10 mouse cellular contexts compared by ENCODE assay signal in the genomic region with DNA sequence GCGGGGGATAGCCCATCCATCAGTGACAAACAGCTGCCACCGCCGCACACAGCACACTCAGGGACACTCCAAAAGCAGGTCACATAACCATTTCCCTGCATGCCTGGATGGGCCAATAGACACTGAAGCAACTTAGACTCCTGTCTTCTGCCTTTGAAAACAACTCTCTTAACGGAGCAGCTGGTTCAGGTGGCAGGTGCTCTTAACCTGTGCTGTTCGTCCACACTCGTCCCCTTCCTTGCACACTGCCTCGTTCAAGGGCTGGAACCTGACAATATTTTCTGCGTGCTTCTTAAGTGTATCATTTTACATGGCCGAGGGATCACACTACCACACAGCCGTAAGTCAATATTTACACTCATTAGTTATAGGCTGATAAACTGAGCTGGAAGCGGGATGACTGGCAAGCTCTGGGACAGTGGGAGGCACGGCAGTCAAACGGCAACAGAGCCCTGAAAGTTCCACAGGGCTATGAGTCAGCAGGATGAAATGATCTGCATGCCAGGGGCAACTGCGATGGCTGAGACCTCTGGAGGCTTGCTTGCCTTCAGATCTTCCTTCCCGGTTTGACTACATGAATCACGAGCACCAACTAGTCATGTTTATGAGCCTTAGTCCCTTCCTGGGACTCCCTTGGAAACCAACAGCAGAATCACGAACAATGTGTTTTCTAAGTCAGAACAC.
DNase-seq lines count a peak whose midpoint lies in the region; ATAC-seq and TF ChIP-seq lines count a peak whose summit lies in the region.
"Had no signal": no experiment of that assay in that cellular context is flagged by ENCODE, and none has a peak within 500 bp of the region (broad histone marks: within the 10 kb centered on the region; RNA-seq: fewer than 3 reads in every experiment).

No protein-coding gene starts in this region.

- no peak for DNase-seq in hindbrain, embryonic 14.5 days (ENCODE audit: low spot score)
- DNase-seq in Patski (ENCODE audit: low read depth, low spot score) = peak; percentile 94
- DNase-seq in gastrocnemius, postnatal 25 days = peak; percentile 45
- peak; percentile 16 for DNase-seq in mesoderm, embryonic 11.5 days (ENCODE audit: low read depth, low spot score)
- DNase-seq in frontal cortex, postnatal 25 days (ENCODE audit: low spot score in 2 of 2) = no peak
- no peak for DNase-seq in midbrain, embryonic 10.5 days (ENCODE audit: low spot score)
- no peak for DNase-seq in testis, postnatal 14 days (ENCODE audit: low spot score)

- CTCF ChIA-PET in Patski (lab: Charles Lee) = interaction anchor here (0.9 to 1.0 kb wide), 2 partner anchors 11 to 16 kb away, joined by 3 read pairs; no protein-coding TSS in a partner anchor

- POLR2A ChIA-PET in Patski (lab: Charles Lee) = interaction anchor here (0.7 to 1.1 kb wide), 2 partner anchors 11 to 198 kb away, joined by 3 read pairs; no protein-coding TSS in a partner anchor

- 71% methylated on average over 17 of the region's 17 CpGs for WGBS in hindbrain, embryonic 12.5 days
- WGBS in hindbrain, embryonic 14.5 days = 70% methylated on average over 17 of the region's 17 CpGs
- 77% methylated on average over 17 of the region's 17 CpGs for WGBS in midbrain, embryonic 10.5 days

- H3K9me3 ChIP-seq in hindbrain, embryonic 12.5 days (replicated peaks) = no peaks in the 10 kb centered on the region
- no peaks in the 10 kb centered on the region for H3K9me3 ChIP-seq in hindbrain, embryonic 14.5 days (ENCODE audit: control insufficient read depth, low read length)
- no peaks in the 10 kb centered on the region for H3K9me3 ChIP-seq in midbrain, embryonic 10.5 days (replicated peaks)
- H3K9me3 ChIP-seq: lung, embryonic 15.5 days; neural tube, embryonic 12.5 days had no signal

- in situ Hi-C loops in Patski (cut with MboI; ENCODE audit: low pct_unique_long_range_greater_than_20kb) = loop anchor here (5.0 to 10.0 kb wide), 3 partner anchors 185 to 323 kb away; no protein-coding TSS in a partner anchor

- no peak overlapping the region for H3K27ac ChIP-seq in hindbrain, embryonic 12.5 days
- no peak overlapping the region for H3K27ac ChIP-seq in hindbrain, embryonic 14.5 days
- H3K27ac ChIP-seq in midbrain, embryonic 10.5 days (replicated peaks) = no peak overlapping the region
- H3K27ac ChIP-seq: lung, embryonic 15.5 days; neural tube, embryonic 12.5 days had no signal

- H3K4me2 ChIP-seq in hindbrain, embryonic 12.5 days (replicated peaks) = no peak overlapping the region
- no peak overlapping the region for H3K4me2 ChIP-seq in hindbrain, embryonic 14.5 days (replicated peaks)
- H3K4me2 ChIP-seq: lung, embryonic 15.5 days; neural tube, embryonic 12.5 days had no signal

- no peak for TF ChIP-seq CTCF in Patski (IDR thresholded peaks at IDR 0.05)

- no peak overlapping the region for H3K4me3 ChIP-seq in hindbrain, embryonic 12.5 days
- no peak overlapping the region for H3K4me3 ChIP-seq in hindbrain, embryonic 14.5 days (replicated peaks; ENCODE audit: low read length)
- no peak overlapping the region for H3K4me3 ChIP-seq in midbrain, embryonic 10.5 days
- H3K4me3 ChIP-seq: lung, embryonic 15.5 days; neural tube, embryonic 12.5 days had no signal

- no peak overlapping the region for H3K9ac ChIP-seq in hindbrain, embryonic 12.5 days
- no peak overlapping the region for H3K9ac ChIP-seq in hindbrain, embryonic 14.5 days
- H3K9ac ChIP-seq: lung, embryonic 15.5 days; neural tube, embryonic 12.5 days had no signal

- no peaks in the 10 kb centered on the region for H3K36me3 ChIP-seq in hindbrain, embryonic 12.5 days
- H3K36me3 ChIP-seq in hindbrain, embryonic 14.5 days (replicated peaks; ENCODE audit: control insufficient read depth, insufficient read depth) = no peaks in the 10 kb centered on the region
- H3K36me3 ChIP-seq in midbrain, embryonic 10.5 days = no peaks in the 10 kb centered on the region
- H3K36me3 ChIP-seq: lung, embryonic 15.5 days; neural tube, embryonic 12.5 days had no signal

- ATAC-seq in hindbrain, embryonic 12.5 days (ENCODE audit: low FRiP score) = peak; percentile 54; the same call in 1 of the 2 replicates
- no peak for ATAC-seq in hindbrain, embryonic 14.5 days (ENCODE audit: low FRiP score)
- ATAC-seq in Patski = peak; percentile 96

- peaks cover 6% of the 10 kb centered on the region for H3K4me1 ChIP-seq in hindbrain, embryonic 12.5 days
- H3K4me1 ChIP-seq in hindbrain, embryonic 14.5 days (replicated peaks; ENCODE audit: control insufficient read depth, insufficient read depth, low read length) = peaks cover 4% of the 10 kb centered on the region; the same call in 1 of the 2 replicates
- H3K4me1 ChIP-seq in midbrain, embryonic 10.5 days = peaks cover 9% of the 10 kb centered on the region; the same call in 1 of the 2 replicates
- H3K4me1 ChIP-seq: lung, embryonic 15.5 days had no signal

- no peaks in the 10 kb centered on the region for H3K27me3 ChIP-seq in hindbrain, embryonic 12.5 days
- no peaks in the 10 kb centered on the region for H3K27me3 ChIP-seq in hindbrain, embryonic 14.5 days (ENCODE audit: control insufficient read depth, insufficient read depth, low read length)
- H3K27me3 ChIP-seq in Patski = no peaks in the 10 kb centered on the region
- H3K27me3 ChIP-seq in midbrain, embryonic 10.5 days (ENCODE audit: low read depth, poor library complexity, severe bottlenecking) = no peaks in the 10 kb centered on the region
- H3K27me3 ChIP-seq: lung, embryonic 15.5 days; neural tube, embryonic 12.5 days had no signal

Comparison
In these comparisons a context has a peak if more than half of its experiments do, and no peak if none do; other contexts are left out.
1. DNase-seq: peak in Patski (single experiment), gastrocnemius, postnatal 25 days (single experiment) and mesoderm, embryonic 11.5 days (single experiment); none in hindbrain, embryonic 14.5 days (single experiment), frontal cortex, postnatal 25 days (0 of 2), midbrain, embryonic 10.5 days (single experiment) and testis, postnatal 14 days (single experiment).